Mouse (Mus musculus) liver, embryonic 15.5 days (tissue): ENCODE measurements around the gene Knop1. TPM values are rescaled to one million over a fixed set of nuclear protein-coding genes. Genes with fewer than 3 reads are reported as not detected.

Experiments
- ATAC-seq: fragments of 200-750 bp; cut with Nextera tagmentation; 2 replicates; pipeline ENCODE4 v1.8.0; 2017; ENCODE audit warnings: moderate number of reproducible peaks, mild to moderate bottlenecking, moderate library complexity; ENCODE audit not compliant: insufficient read depth
- H3K27ac ChIP-seq: fragments of 300-500 bp; sonication (generic); replicated peaks from 2 replicates; pipeline ENCODE4 v1.5.1; 2015; ENCODE audit warnings: mild to moderate bottlenecking, inconsistent platforms
- H3K27me3 ChIP-seq: fragments of 300-500 bp; sonication (generic); 2 replicates; pipeline ENCODE4 v1.6.1; 2015; ENCODE audit warnings: mild to moderate bottlenecking, inconsistent platforms
- H3K36me3 ChIP-seq: fragments of 300-500 bp; sonication (generic); replicated peaks from 2 replicates; pipeline ENCODE4 v1.6.1; 2015; ENCODE audit warnings: moderate library complexity, mild to moderate bottlenecking, inconsistent platforms
- H3K4me1 ChIP-seq: fragments of 300-500 bp; sonication (generic); replicated peaks from 2 replicates; pipeline ENCODE4 v1.6.1; 2015; ENCODE audit warnings: inconsistent platforms
- H3K4me2 ChIP-seq: fragments of 300-500 bp; sonication (generic); 2 replicates; pipeline ENCODE4 v1.6.1; 2015; ENCODE audit warnings: moderate library complexity, mild to moderate bottlenecking, inconsistent platforms
- H3K4me3 ChIP-seq: fragments of 300-500 bp; sonication (generic); replicated peaks from 2 replicates; pipeline ENCODE4 v1.5.1; 2015; ENCODE audit warnings: mild to moderate bottlenecking, inconsistent platforms
- H3K9ac ChIP-seq: fragments of 300-500 bp; sonication (generic); 2 replicates; pipeline ENCODE4 v1.6.1; 2015; ENCODE audit warnings: moderate library complexity, mild to moderate bottlenecking, inconsistent platforms
- H3K9me3 ChIP-seq: fragments of 300-500 bp; sonication (generic); replicated peaks from 2 replicates; pipeline ENCODE4 v1.6.1; 2016; ENCODE audit warnings: inconsistent platforms
- WGBS: fragments of 180-500 bp; shearing (Covaris S2); methylation state at CpG from one replicate; pipeline ENCODE4 v1.1.7; 2015; ENCODE audit warnings: mixed read lengths; ENCODE audit not compliant: insufficient replicate concordance; 5-methylcytosine and 5-hydroxymethylcytosine counted together
- polyA plus RNA-seq: library from polyadenylated mRNA; unstranded; fragments of >200 nt; fragmentation: Nextera tagmentation; extraction: Ambion mirVana; gene quantifications from 2 replicates; pipeline ENCODE4 v1.2.1, GENCODE M21; 2015

Gene Knop1
- polyA plus RNA-seq, 1 experiment from 2014 or later: 26.0 TPM

- ATAC-seq: no peak; the same call in 1 of the 2 replicates
- H3K4me3 ChIP-seq: no peak overlapping the region
- no peak overlapping the region for H3K27ac ChIP-seq
- WGBS: 70% methylated on average over 3 of the region's 3 CpGs
- H3K36me3 ChIP-seq: peaks cover 32% of the 10 kb centered on the region
- H3K27me3 ChIP-seq: no peaks in the 10 kb centered on the region
- H3K9ac ChIP-seq: no peak overlapping the region
- H3K9me3 ChIP-seq: no peaks in the 10 kb centered on the region
- no peak overlapping the region for H3K4me2 ChIP-seq
- H3K4me1 ChIP-seq: peaks cover 9% of the 10 kb centered on the region; the same call in 1 of the 2 replicates
Measured at GRCm38 (mm10) chr7:118816275-118816674, 39.8 kb downstream of the Knop1 start.

- Histone ChIP-seq H3K4me1 (peaks cover 10% of the 10 kb centered on the region; the same call in 1 of the 2 replicates), H3K36me3 (peaks cover 26% of the 10 kb centered on the region), H3K27ac (no peak overlapping the region), H3K4me2 (no peak overlapping the region), H3K4me3 (no peak overlapping the region), H3K9ac (no peak overlapping the region), H3K9me3 (no peaks in the 10 kb centered on the region), H3K27me3 (no peaks in the 10 kb centered on the region)
- ATAC-seq: no peak
- 87% methylated on average over 4 of the region's 4 CpGs for WGBS
Measured at GRCm38 (mm10) chr7:118813592-118813991, 42.5 kb downstream of the Knop1 start.

GRCm38 (mm10) chr7:118811407-118812106 is 44.5 kb downstream of the Knop1 start:
- H3K4me3 ChIP-seq: no peak overlapping the region
- no peak overlapping the region for H3K9ac ChIP-seq
- H3K9me3 ChIP-seq: no peaks in the 10 kb centered on the region
- peak; percentile 49; the same call in 1 of the 2 replicates for ATAC-seq
- peaks cover 18% of the 10 kb centered on the region for H3K4me1 ChIP-seq
- WGBS: 28% methylated on average over 12 of the region's 12 CpGs
- peaks cover 14% of the 10 kb centered on the region for H3K36me3 ChIP-seq
- H3K27me3 ChIP-seq: no peaks in the 10 kb centered on the region
- no peak overlapping the region for H3K4me2 ChIP-seq
- no peak overlapping the region for H3K27ac ChIP-seq

- Histone ChIP-seq H3K4me2 (no peak overlapping the region), H3K36me3 (peaks cover 3% of the 10 kb centered on the region; the same call in 1 of the 2 replicates), H3K9me3 (no peaks in the 10 kb centered on the region), H3K4me3 (no peak overlapping the region), H3K27ac (no peak overlapping the region), H3K4me1 (peaks cover 18% of the 10 kb centered on the region), H3K9ac (no peak overlapping the region), H3K27me3 (no peaks in the 10 kb centered on the region)
- ATAC-seq: no peak
- WGBS: 67% methylated on average over 8 of the region's 8 CpGs
Measured at GRCm38 (mm10) chr7:118807899-118808298, 48.2 kb downstream of the Knop1 start.

GRCm38 (mm10) chr7:118806631-118807411 is 49.2 kb downstream of the Knop1 start:
- WGBS: 71% methylated on average over 16 of the region's 16 CpGs

GRCm38 (mm10) chr7:118803425-118803824 is 52.6 kb downstream of the Knop1 start:
- Histone ChIP-seq H3K27ac (no peak overlapping the region), H3K36me3 (peaks cover 23% of the 10 kb centered on the region), H3K4me1 (peaks cover 8% of the 10 kb centered on the region; the same call in 1 of the 2 replicates), H3K4me3 (no peak overlapping the region), H3K27me3 (no peaks in the 10 kb centered on the region), H3K9me3 (no peaks in the 10 kb centered on the region), H3K9ac (no peak overlapping the region), H3K4me2 (no peak overlapping the region)
- 83% methylated on average over 8 of the region's 8 CpGs for WGBS
- ATAC-seq: no peak

More at GRCm38 (mm10) chr7:118806631-118807411, 49.2 kb downstream of the Knop1 start:
- Histone ChIP-seq H3K27ac (peak overlapping the region; percentile 3; the same call in 1 of the 2 replicates), H3K9me3 (no peaks in the 10 kb centered on the region), H3K36me3 (peaks cover 11% of the 10 kb centered on the region), H3K4me2 (no peak overlapping the region), H3K27me3 (no peaks in the 10 kb centered on the region), H3K9ac (no peak overlapping the region), H3K4me1 (peaks cover 15% of the 10 kb centered on the region), H3K4me3 (no peak overlapping the region)
- ATAC-seq: no peak

- no peak for ATAC-seq
- H3K9ac ChIP-seq: no peak overlapping the region
- H3K27me3 ChIP-seq: no peaks in the 10 kb centered on the region
- no peaks in the 10 kb centered on the region for H3K9me3 ChIP-seq
- peaks cover 26% of the 10 kb centered on the region for H3K36me3 ChIP-seq
- no peak overlapping the region for H3K4me3 ChIP-seq
- H3K4me2 ChIP-seq: no peak overlapping the region
- WGBS: 84% methylated on average over 3 of the region's 3 CpGs
- H3K4me1 ChIP-seq: peaks cover 3% of the 10 kb centered on the region; the same call in 1 of the 2 replicates
- H3K27ac ChIP-seq: no peak overlapping the region
Measured at GRCm38 (mm10) chr7:118801791-118802190, 54.3 kb downstream of the Knop1 start.

- 43% methylated on average over 15 of the region's 15 CpGs for WGBS
- Histone ChIP-seq H3K4me2 (no peak overlapping the region), H3K27ac (no peak overlapping the region), H3K9ac (no peak overlapping the region), H3K36me3 (peaks cover 32% of the 10 kb centered on the region), H3K27me3 (no peaks in the 10 kb centered on the region), H3K4me3 (no peak overlapping the region), H3K4me1 (no peaks in the 10 kb centered on the region; the same call in 1 of the 2 replicates), H3K9me3 (no peaks in the 10 kb centered on the region)
- ATAC-seq: no peak
Measured at GRCm38 (mm10) chr7:118800112-118800734, 55.8 kb downstream of the Knop1 start.

GRCm38 (mm10) chr7:118798105-118798570 is 57.9 kb downstream of the Knop1 start:
- peaks cover 30% of the 10 kb centered on the region for H3K36me3 ChIP-seq
- H3K4me3 ChIP-seq: 0 out of 2 replicates have a peak overlapping the region, but pooled peaks have one; percentile 20
- no peaks in the 10 kb centered on the region; the same call in 1 of the 2 replicates for H3K4me1 ChIP-seq
- no peak for ATAC-seq
- no peak overlapping the region for H3K9ac ChIP-seq
- H3K27ac ChIP-seq: no peak overlapping the region
- 17% methylated on average over 6 of the region's 6 CpGs for WGBS
- no peaks in the 10 kb centered on the region for H3K9me3 ChIP-seq
- no peaks in the 10 kb centered on the region for H3K27me3 ChIP-seq
- H3K4me2 ChIP-seq: no peak overlapping the region

- no peak for ATAC-seq
- H3K4me1 ChIP-seq: no peaks in the 10 kb centered on the region; the same call in 1 of the 2 replicates
- no peaks in the 10 kb centered on the region for H3K27me3 ChIP-seq
- H3K36me3 ChIP-seq: peaks cover 34% of the 10 kb centered on the region
- WGBS: 61% methylated on average over 7 of the region's 7 CpGs
- no peak overlapping the region for H3K9ac ChIP-seq
- H3K27ac ChIP-seq: no peak overlapping the region
- no peak overlapping the region for H3K4me3 ChIP-seq
- no peak overlapping the region for H3K4me2 ChIP-seq
- no peaks in the 10 kb centered on the region for H3K9me3 ChIP-seq
Measured at GRCm38 (mm10) chr7:118797600-118797999, 58.5 kb downstream of the Knop1 start.

GRCm38 (mm10) chr7:118796838-118797237 is 59.2 kb downstream of the Knop1 start:
- no peaks in the 10 kb centered on the region for H3K9me3 ChIP-seq
- H3K36me3 ChIP-seq: peaks cover 33% of the 10 kb centered on the region
- H3K9ac ChIP-seq: no peak overlapping the region
- H3K27me3 ChIP-seq: no peaks in the 10 kb centered on the region
- H3K4me1 ChIP-seq: no peaks in the 10 kb centered on the region; the same call in 1 of the 2 replicates
- H3K4me3 ChIP-seq: no peak overlapping the region
- no peak overlapping the region for H3K4me2 ChIP-seq
- WGBS: 70% methylated on average over 9 of the region's 9 CpGs
- H3K27ac ChIP-seq: no peak overlapping the region
- ATAC-seq: no peak
